Mouse (Mus musculus) NIH3T3 (cell line): ENCODE measurements around the gene Gsdmc4.
"Not testable (repeated sequence)": the region's sequence is repeated elsewhere in the genome, so short reads cannot be mapped to it uniquely, and the experiment has no call there.

Experiments
- DNase-seq: peaks from one replicate; pipeline ENCODE4 v3.0.0-alpha.2; 2012; ENCODE audit warnings: low read depth

Gsdmc4 gene

DNA sequence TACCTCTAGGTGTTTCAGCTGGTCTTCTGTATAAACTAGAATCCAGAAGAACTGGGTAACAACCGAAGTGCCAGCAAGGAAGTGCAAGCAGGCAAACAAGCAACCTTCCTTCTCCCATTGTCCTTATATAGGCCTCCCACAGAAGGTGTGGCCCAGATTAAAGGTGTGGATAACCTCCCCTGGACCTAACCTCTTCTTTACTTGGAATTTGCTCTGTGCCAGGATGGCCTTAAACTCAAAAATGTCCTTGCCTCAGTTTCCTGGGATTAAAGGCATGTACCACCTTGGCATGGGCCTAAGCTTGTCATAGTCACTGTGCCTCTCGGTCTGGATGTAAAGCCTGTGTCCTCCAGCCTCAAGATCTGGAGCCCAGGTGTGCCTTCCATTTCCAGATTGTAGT lies at the start of gene Gsdmc4:
TSS of gene Gsdmc4 (minus strand) at position 101 of the 400 bp plus-strand sequence.
- DNase-seq = not testable (repeated sequence)

DNA sequence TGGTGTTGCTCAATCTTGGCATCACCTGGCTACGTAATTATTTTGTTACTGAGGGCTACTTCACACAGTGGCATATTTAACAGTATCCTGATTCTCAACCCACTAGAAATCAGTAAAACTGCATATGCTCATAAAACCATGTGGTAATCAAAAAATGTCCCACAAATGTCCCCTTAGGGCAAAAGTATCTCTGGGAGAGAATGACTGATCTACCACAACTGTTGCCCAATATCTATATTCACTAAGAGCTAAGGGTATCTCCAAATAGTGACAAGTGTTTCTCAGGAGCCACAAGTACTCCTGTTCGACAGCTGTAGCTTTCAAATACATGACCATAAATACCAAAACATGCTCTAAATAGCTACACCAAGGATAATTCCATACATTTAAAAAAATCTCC lies 48.4 kb upstream of the Gsdmc4 start:
- no peak for DNase-seq

DNA sequence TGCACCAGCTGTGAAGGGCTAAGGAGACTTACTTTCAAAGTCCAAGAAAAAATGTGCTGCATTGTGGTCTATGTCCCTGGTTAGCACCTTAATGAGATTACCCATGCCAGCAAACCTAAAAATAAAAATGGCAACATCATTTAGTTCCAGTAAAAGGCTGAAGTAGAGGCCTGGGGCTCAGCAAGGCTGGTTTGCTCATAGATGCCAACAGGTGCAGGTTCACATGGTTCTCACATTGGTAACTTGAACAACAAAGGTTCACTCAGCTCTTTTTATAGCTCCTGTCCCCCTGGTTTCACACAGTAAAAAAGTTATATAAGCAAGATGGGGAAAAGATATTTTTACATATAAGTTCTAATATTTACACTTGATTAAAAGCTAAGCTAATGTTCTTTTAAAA lies 45.5 kb upstream of the Gsdmc4 start:
- no peak for DNase-seq

- DNase-seq = no peak
Measured at GRCm38 (mm10) chr15:63953256-63953655, 41.2 kb upstream of the Gsdmc4 start.

- DNase-seq = no peak
Measured at GRCm38 (mm10) chr15:63941221-63941620, 29.1 kb upstream of the Gsdmc4 start.

DNA sequence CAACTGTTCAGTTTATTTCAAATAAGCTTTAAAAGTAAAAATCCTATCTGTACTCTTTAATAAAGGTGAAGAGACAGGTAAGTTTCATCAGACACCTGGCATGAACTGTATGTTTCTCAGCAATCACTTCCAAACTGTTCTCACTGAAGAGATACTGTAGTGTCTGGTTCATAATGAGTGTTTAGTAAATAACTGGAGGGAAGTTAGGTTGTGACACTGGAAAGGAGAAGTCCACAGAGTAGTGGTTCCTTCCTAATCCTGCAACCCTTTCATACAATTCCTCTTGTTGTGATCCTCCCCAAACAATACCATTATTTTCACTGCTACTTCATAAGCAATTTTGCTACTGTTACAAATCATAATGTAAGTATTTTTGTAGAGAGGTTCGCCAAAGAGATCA lies 20.6 kb upstream of the Gsdmc4 start:
- DNase-seq = no peak

DNA sequence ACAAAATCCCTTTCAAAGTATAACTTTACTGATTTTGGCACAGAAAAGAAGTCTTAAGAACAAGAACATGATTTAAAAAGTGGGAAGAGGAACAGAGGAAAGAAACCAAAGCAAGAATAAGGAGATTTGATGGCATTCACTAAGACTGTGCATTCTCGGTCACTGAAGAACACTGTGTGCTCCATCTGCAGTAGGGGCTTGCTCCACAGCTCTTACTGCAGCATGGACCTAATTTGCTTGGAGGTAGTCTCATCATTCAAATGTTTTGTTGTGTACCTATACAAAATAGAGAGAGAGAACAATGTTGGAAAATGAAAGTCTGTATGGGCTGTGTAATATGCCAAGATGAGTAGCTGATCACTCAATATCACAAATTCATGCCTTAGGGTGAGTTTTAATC lies 19.3 kb upstream of the Gsdmc4 start:
- DNase-seq = no peak

- DNase-seq = no peak
Measured at GRCm38 (mm10) chr15:63930107-63931041, 18.3 kb upstream of the Gsdmc4 start.

GRCm38 (mm10) chr15:63926201-63926600 lies 14.1 kb upstream of the Gsdmc4 start:
- no peak for DNase-seq

DNA sequence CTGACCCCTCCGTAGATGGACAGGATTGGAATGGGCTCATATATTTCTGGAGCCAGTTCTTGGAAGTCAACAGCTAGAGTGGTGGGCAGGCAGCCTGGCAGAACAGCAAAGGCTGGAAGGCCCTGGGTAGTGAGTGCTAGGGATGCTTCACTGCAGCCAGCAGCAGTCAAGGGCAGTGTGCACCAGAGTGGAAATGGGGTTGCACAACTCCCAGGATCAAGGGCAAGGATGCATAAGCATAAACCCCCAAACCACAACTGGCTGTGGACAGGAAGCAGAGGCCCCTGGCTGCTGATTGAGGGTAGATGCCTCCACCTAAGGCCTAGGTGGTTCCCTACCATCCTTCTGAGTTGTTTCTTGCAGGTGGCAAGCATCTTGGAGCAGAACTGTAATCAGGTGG lies 12.4 kb upstream of the Gsdmc4 start:
- no peak for DNase-seq

GRCm38 (mm10) chr15:63921618-63922017 lies 9.5 kb upstream of the Gsdmc4 start:
- DNase-seq = not testable (repeated sequence)

DNA sequence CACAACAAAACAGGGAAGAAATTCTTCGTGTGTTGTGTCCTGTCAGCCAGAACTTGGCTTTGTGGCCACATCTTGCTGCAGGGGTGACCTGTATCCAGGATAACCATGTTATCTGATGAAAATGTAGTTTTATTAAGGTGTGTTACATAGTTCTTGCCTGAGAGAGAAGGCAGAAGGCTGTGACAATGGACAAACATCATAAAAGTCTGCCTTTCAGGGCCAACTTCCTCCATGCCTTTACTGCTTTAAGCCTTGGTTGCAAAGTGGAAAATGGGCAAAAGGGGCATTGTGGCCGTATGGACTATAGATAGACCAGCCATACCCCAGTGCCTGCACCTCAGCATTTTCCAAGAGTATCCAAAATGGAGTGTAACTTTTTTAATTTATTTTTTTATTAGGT lies 7.6 kb upstream of the Gsdmc4 start:
- not testable (repeated sequence) for DNase-seq

GRCm38 (mm10) chr15:63916584-63916983 lies 4.5 kb upstream of the Gsdmc4 start:
- not testable (repeated sequence) for DNase-seq

DNA sequence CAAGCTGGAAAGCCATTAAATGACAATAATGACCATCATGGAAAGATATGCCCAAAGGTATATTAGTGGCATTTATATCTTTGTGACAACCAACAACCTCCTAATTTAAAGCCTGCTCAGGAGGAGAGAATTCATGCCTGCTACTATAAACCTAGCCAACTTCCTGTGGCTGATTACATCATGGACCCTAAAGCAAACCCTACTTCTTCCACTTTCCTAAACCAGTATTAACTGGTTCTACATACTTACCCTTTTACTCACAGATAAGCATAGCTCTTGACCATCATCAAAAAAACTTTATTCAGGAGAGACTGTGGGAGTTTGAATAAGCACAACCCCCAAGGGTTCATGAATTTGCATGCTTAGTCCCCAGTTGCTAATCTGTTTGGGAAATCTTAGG lies 2.2 kb downstream of the Gsdmc4 start:
- DNase-seq = not testable (repeated sequence)

GRCm38 (mm10) chr15:63895560-63896353 lies 16.3 kb downstream of the Gsdmc4 start:
- peak; percentile 83 for DNase-seq

GRCm38 (mm10) chr15:63888440-63888839 lies 23.7 kb downstream of the Gsdmc4 start:
- DNase-seq = not testable (repeated sequence)

DNA sequence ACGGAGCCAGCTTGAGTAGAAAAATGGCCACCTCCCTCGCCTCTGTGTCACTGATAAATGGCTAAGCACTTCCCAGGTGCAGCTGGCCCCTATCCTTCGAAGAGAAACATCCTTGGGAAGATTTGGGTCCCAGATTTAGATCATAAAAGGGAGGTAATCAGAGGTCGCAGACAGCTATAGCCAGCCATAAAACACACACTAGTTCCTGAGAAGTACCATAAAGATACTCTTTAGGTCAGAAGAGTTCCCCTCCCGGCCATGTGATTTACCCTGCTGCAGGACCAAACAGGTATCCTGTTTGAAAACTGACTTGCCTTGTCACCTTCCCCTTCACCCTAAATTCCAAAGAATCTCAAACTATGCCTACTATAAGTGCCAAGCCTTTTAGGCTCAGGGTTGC lies 24.1 kb downstream of the Gsdmc4 start:
- not testable (repeated sequence) for DNase-seq

GRCm38 (mm10) chr15:63878458-63878857 lies 33.6 kb downstream of the Gsdmc4 start, which contains the start of gene Gsdmc3:
Gene Gsdmc3 (minus strand): TSS chr15:63878558.
- DNase-seq = not testable (repeated sequence)

GRCm38 (mm10) chr15:63876160-63876559 lies 35.9 kb downstream of the Gsdmc4 start:
- DNase-seq = not testable (repeated sequence)

DNA sequence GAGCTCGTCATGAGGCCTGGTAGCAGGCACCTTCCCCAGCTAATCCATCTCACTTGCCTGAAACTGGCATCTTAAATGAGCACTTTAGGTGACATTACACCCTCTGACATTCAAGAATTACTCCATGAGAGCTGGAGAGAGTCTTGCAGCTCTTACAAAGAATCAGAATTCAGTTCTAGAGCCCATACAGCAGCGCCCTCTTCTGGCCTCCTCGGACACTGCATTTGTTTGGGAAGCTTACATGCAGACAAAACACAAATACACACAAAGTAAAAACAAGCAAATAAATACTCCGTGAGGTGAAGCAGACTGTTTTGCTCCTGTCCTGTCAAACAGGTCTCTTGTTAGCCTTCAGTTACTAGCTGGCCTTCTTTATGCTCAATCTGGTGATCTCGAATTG lies 50.1 kb downstream of the Gsdmc4 start:
- peak; percentile 53 for DNase-seq
